Mouse (Mus musculus): ENCODE results near the gene 4931440F15Rik.
"Not testable (repeated sequence)": the region's sequence is repeated elsewhere in the genome, so short reads cannot be mapped to it uniquely, and the experiment has no call there.

The 4931440F15Rik gene

DNA sequence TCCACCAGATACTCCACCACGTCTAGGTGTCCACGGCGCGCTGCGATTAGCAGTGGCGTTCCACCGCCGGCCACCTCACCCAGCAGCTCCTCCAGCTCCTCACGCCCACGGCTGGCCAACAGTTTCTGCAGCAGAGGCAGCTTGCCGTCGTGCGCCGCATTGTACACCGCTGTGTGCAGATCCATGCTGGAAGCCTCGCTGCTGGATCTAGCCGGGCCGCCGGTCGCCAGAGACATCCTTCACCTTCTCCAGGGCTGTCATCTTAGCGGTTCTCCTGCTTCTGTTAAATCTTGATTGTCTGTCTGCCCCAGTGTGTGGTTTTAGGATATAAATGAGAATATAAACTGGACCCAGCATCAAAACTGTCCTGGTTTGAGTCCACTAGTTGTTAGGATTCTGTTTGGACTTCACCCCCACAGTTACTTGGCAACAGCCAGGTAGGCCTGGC is at the start of gene 4931440F15Rik:
4931440F15Rik (minus strand) TSS at position 398 of the 448 bp plus-strand sequence.
- not testable (repeated sequence) for DNase-seq (ENCODE audit: low read depth)

DNA sequence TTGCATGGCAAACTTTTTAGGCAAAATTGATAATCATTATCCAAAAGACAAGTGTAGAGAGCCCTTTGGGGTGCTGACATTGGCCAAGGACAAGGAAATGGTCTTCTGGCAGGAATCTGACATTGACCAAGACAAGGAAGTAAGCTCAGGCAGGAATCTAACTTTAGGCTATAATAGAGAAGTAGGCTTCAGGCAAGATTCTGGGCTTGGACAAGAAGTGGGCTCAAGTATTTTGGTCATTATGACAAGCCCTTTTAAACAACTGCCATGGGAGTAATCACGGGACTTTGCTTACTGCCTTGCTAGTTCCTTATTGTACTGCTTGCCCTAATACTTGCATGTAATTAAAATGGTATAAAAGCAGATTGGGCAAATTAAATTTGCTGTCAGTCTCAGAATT is 49.3 kb upstream of the 4931440F15Rik start:
- not testable (repeated sequence) for DNase-seq (ENCODE audit: low read depth)

DNA sequence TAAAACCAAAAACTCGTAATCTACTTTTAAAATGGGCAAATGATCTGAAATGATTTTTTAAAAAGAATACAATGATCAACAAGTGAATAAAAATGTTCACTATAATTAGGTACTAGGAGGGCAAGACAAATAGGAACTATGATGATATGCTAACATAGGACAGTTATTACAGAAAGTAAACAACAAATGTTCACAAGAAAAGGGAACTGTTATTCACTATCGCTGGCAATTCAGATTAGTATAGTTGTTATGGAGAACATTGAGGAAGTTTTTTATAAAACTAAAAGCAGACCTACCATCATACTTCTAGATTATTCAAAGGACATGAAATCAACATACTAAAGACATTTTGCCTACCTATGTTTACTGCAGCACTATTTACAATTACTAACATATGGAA is 44.7 kb upstream of the 4931440F15Rik start:
- no peak for DNase-seq (ENCODE audit: low read depth)

DNA sequence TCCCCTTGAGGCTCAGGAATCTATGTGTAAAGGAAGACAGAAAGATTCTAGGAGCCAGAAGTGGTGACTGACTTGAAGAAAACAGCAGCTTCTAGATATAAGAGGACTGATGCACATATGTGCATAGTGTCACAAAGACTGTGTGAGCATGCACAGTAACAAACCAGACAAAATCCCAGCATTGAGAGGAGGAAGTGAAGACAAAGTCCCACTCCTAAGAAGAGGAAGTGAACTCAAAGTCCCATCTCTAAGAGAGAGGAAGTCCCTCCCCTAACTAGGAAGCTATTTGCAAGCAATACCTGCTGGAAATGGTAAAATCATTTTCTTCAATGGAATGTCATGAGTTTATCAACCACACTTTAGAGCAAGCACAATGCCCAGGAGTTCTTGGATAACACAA is 38.8 kb upstream of the 4931440F15Rik start:
- DNase-seq (ENCODE audit: low read depth): no peak

DNA sequence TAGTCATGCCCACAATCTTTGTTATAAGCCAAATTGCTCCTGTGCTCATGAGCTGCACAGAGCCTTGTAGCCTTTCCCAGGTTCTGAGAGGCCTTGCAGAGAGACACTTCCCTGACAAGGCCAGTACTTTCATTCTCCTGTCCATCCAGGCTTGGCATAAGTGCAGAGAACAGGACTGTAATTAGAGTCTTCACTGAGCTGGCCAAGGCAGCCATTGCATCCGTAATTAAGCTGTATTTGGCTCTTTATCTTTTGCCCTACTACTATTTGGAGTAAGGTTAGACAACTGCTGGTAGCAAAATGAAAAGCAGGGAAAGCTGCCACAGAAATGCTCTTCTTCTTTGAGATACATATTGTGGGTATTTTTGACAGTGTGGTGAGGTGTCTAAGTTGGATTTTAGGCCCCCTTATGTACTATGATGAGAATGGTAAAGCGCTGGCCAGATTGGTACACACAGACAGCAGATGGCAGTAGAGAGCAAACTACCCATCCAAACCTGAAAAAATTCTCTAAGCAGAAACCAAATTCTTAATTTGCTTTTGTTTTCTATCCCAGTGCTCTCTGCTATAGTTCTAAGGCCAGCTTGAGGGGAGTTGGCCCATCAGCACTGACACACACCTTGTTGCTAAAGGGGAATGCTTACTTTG is 36.4 kb upstream of the 4931440F15Rik start:
- DNase-seq (ENCODE audit: low read depth): peak; percentile 79

DNA sequence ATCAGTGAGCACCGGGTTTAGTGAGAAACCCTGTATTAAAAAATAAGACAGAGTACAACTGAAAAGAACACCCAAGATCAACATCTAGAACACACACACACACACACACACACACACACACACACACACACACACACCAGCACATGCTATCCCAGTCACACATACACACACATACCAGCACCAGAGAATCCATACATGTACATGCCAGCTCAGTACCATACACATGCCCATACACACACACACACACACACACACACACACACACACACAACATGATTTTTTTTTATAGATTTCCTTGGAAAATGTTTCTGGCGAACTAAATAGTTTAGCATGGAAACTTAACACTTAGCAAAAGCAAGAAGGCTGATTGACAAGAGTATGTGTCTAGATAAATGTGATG is 35.6 kb upstream of the 4931440F15Rik start:
- no peak for DNase-seq (ENCODE audit: low read depth)

DNA sequence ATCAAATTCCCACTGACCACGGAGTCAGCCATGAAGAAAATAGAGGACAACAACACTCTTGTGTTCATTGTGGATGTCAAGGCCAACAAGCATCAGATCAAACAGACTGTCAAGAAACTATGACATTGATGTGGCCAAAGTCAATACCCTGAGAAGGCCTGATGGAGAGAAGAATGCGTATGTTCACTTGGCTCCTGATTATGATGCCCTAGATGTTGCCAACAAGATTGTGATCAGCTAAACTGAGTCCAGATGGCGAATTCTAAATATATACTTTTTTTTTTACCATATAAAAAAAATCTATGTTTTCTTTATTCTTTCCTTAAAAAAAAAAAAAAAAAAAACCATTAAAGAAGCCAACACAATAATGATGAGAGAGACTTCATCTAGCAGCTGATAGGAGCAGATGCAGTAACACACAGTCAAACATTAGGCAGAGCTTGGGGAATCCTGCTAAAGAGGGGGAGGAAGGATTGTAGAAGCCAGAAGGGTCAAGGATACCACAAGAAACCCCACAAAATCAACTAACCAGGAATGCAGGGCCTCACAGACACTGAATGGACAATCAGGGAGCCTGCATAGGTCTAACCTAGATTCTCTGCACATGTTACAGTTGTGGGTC is 15.2 kb upstream of the 4931440F15Rik start:
- peak; percentile 59 for DNase-seq (ENCODE audit: low read depth)

DNA sequence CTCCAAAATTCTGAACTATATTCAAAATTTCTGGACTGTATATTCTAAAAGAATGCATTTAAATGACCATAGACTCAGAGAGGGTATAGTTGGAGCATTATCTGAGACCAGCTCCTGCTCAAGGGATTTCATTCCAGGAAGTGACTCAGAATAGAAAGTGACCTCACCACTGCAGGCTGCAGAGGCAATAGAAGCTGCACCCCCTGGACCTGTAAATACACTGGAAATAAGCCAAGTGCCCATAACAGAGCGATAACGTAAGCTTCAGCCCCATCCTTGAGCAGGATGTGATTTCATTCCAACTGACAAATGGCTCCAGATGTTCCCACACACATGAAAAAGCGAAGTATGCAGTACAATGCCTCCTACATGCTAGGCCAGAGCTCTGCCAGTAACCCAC is 14.3 kb upstream of the 4931440F15Rik start:
- DNase-seq (ENCODE audit: low read depth): peak; percentile 91

DNA sequence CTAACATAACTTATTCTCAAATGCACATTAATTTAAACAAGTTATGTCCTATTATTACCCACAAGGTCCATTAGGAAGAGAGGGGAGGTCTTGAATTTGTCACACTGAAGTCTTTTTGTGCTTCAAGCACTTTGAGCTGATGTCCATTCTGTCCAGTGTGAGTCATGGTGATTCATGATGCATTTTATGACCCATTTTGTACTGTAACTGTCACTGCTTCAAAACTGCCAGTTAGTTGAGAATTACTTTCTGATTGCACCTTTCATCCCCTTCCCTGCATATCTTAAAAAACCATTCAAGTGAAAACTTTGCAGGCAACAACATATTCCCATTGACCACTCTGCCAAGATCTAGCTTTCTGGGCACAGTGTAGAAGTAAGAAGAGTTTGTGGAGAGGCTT is 11.6 kb upstream of the 4931440F15Rik start:
- peak; percentile 9 for DNase-seq (ENCODE audit: low read depth)

DNA sequence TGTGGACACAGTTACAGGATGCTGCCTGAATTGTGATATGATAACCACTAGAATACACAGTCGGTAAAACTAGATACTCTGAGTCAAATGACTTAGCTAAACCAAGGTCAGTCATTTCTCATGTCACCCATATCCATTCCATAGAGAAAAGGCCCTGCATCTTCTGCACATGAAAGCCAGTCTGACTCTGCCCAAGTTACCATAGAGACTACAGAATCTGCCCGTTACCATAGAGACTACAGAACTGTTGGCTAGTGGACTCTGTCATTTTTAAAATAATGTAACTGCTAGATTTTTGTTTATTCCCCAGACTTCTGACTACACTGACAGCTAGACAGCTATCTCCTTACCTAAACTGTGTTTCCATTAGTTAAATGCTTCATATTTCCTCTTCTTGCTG is 2.3 kb upstream of the 4931440F15Rik start:
- DNase-seq (ENCODE audit: low read depth): no peak

DNA sequence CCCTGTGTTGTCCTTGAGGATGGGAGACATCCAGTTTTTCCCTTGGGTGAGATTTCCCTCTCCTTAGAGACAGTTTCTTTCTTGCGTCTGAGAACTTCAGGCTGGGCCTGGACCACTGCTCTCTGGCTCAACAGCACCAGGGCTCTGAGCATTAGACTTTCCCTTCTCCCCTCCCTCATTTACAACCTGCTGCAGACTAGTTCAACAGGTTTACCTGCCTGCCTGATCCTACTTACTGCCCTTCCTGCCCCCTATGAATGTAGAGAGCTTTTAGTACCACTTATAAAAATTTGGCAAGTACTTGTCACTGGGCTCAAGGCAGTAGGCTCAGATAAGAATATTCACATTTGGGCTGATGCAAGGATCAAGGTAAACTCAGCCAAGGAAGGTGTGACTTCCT is 533 bp upstream of the 4931440F15Rik start:
- DNase-seq (ENCODE audit: low read depth): no peak

DNA sequence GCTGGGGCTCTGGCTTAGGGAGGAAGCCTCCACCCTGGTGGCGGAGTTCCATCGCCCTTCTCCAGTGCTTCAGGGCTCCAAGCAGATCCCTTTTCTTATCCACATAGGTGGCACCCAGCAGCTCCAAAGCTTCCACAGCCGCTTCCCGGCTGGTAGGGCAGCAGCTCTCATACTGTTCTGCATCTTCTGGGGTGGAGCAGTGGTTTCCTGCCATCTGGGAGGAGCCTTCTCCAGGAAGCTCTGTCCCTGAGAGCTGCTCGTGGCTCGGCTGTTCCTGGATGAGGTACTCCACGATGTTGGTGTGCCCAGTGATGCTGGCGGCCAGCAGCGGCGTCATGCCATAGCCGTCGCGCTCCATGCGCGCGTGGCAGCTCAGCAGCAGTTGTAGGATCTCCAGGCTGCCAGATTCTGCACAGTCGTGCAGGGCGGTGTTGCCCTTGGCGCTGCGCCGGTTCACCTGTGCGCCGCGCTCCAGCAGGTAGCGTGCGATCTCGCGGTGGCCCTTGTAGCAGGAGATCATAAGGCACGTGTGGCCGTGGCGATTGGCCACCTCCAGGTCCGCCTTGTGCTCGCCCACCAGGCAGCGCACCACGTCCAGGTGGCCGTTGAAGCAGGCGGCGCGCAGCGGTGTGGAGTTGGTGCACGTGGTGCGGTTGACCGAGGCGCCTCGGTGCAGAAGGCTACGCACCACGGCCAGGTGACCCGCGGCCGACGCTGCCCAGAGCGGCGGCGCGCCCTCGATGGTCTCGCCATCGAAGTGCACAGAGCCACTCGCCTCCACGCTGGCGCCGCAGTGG is 796 bp downstream of the 4931440F15Rik start:
- not testable (repeated sequence) for DNase-seq (ENCODE audit: low read depth)

DNA sequence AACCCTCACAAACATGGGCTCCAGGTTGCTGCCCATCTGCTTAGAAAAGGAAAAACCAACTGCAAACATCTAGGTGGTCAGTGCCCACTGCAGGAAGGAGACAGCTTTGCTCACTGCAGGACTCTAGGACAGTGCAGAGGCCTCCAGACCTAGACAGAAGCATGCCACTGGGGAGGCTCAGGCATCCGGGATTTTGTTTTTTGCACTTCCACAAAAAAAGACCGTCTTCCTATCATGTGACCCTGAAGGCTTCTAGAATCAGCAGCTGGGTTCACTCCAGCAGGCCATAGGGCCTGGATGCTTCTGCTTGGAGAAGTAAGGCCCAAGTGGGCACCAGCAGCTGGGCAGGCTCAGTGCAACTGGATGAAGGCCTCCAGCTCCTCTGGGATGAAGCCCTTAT is 2.3 kb downstream of the 4931440F15Rik start:
- DNase-seq (ENCODE audit: low read depth): no peak

DNA sequence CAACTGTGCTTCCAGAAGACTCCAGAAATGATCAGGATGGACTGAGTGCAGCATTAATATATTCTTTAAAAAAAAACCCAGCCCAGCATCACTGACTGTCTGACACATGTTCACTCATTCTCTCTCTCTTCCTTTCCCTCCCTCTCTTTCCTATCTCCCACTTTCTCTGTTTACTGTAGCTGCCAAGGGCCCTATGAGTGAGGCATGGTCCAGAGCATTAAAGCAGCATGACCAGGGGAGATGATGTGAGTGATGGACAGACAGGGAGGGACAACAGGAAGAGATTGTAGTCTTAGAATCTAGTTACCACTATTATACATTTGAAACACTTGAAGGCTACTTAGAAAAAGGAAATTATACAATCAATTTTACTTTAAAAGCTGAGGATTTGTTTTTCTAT is 9.8 kb downstream of the 4931440F15Rik start:
- no peak for DNase-seq (ENCODE audit: low read depth)

DNA sequence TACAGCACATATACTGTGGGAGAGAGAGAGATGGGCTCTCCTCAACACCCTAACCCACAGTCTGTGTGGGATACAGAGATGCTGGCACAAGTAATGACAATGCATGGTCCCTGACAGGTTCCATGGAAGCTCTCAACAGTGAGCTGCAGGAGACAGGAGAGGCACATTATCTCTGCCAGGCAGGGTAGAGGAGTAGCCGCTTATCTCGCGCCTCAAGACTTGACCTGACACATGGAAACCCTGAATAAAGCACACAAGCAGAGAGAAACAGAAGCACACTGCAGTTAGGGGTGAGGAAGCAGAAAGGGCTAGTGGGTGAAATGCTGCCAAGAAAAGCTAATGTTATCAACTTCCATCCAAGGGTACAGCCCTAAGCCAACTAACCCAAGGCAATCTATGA is 10.2 kb downstream of the 4931440F15Rik start:
- DNase-seq (ENCODE audit: low read depth): no peak

DNA sequence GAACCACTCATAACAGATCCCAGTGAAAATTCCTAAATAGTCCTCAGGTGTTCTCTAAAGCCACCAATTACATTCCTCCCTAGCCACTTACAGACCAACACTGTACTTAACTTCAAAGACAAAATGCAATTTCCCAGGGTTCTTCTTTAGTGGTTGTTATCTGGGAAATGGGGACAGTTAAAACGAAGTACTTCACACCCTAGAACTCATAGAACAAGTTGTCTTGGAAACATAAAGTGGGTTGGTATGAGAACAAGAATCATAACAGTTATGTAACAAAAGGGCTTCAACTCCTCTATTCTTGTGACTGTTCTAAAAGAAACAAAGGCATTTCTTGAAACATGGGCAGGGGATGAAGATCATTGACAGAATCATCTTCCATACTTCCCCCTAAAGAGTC is 12.2 kb downstream of the 4931440F15Rik start:
- DNase-seq (ENCODE audit: low read depth): no peak

DNA sequence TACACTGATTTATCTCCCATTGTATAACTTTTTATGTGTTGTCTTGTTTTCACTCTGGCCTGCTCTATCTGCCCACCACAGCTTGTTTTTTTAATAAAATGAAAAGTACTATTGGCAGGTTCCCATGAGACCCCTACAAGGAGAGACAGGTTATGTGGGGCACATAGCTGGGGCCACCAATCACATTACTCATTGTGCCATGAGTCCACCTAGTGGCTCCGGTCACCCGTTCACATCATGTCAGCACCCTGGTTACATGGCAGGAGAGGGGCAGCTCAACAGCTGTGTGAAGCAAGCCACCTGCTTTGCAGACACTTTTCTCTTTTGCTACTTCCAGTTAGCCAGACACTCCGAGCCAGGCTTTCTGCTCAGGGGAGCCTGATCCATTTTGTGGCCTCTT is 13.0 kb downstream of the 4931440F15Rik start:
- no peak for DNase-seq (ENCODE audit: low read depth)

DNA sequence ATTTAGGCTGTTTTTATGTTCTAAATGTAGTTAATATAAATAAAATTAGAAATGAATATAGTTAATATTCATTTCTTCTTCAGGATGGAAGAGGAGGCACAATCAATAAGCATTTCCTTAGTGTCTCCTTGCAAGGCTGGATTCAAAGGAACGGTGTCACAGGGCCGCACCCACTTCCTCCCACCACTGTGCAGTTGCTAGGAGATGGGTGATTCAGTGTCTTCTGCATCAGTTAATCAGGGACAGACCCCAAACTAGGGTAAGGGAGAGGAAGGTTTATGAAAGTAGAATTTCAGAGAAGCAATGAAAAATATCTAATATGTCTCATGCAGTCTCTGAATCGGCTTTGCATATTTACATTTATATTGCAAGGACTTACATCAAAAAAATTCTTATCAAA is 15.1 kb downstream of the 4931440F15Rik start:
- DNase-seq (ENCODE audit: low read depth): no peak

DNA sequence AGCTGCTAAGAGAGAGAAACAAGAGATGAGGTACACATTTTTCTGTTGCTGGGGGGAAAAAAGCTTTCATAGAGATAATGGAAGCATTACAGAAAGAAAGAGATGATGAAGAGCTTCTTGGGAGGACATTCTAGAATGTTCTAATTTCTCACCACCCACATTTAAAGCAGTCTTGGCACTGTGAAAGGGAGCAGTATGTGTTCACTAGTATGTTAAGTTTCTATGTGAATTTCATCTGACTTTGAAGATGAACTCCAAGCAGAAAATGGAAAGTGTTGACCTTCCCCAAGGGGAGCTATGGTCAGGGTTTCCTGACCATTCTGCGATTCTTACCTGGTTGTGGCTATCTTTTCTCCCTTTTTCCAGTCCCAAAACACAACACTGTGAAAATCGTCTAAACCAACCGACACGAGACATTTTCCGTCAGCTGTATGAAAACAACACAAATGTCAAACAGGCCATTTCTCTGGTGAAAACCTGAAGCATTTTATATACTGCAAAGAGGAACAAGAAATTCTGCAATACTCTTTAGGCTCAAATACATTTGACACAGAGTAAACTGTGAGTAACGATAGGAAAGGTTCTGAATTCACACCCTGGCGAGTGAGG is 16.4 kb downstream of the 4931440F15Rik start:
- DNase-seq (ENCODE audit: low read depth): no peak

DNA sequence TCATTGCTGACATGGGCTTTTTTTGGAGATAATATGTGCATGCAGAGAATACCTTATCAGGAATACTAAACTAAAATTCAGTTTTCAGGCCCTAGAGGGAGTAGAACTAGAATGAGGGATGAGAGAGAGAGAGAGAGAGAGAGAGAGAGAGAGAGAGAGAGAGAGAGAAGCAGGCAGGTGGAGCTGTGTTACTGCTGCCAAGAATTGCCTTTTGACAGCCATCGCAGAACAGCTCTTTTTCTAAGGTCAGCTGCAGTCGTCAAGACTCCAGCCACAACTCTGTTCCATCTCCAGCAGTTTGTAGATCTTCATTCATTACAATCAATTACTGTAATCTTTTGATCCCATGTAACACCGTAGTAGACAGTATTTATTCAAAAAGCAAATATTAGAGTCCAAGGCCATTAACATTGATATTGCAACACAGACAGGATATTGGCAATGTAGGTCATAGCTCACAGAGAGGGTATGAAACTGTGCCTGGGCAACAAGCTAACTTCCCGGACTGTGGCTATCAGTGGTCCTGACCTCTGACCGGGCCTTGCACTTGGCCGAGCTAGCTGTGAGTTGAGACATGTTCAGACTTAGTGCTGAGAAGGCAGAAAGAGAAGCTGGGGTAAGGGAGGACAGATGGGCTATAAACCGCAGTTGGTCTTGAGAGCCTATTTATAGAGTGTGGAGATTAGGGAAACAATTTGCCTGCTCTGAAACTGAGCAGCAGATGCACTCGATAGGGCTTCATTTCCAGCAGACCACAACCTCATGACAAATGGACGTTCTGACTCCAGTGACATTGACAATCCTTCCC is 17.1 kb downstream of the 4931440F15Rik start:
- no peak for DNase-seq (ENCODE audit: low read depth)

DNA sequence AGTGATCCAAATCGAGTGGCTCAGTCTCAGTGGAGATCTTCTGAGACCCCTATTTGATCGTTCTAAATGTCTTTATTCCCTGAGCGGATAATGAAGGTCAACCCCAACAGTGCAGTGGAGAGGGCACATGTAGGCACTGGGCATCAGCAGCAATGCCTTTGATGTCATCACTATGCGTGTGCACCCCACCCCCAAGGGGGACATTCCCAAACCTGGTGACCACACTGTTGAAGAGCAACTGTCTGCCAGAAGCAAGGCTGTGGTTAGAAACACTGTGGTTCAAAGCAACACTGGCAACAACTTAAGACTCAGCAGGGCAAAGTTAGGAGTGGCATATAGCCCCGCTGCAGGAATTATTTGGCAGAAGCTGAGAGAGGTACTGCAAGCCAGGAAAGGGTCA is 18.1 kb downstream of the 4931440F15Rik start:
- no peak for DNase-seq (ENCODE audit: low read depth)

Data from NIH3T3 (cell line).